Mouse (Mus musculus) cerebellum, adult 2 months (tissue): ENCODE data around the gene Hhipl1. TPM values are rescaled to one million over a fixed set of nuclear protein-coding genes. Genes with fewer than 3 reads are reported as not detected.

Source experiments
- DNase-seq, 2 experiments: peaks; one replicate each; pipeline ENCODE4 v3.0.0; 2021
- H3K27ac ChIP-seq: fragments of 200-500 bp; 2 replicates; pipeline ENCODE4 v1.5.1; 2012; ENCODE audit warnings: low read length, control low read depth, inconsistent platforms; ENCODE audit not compliant: insufficient read depth
- H3K27me3 ChIP-seq: fragments of 200-500 bp; 2 replicates; pipeline ENCODE4 v1.6.1; 2012; ENCODE audit warnings: inconsistent platforms, mild to moderate bottlenecking, low read length, moderate library complexity; ENCODE audit not compliant: control insufficient read depth, insufficient read depth
- H3K4me1 ChIP-seq: fragments of 200-500 bp; 2 replicates; pipeline ENCODE4 v1.6.1; 2011; ENCODE audit warnings: low read length; ENCODE audit not compliant: control insufficient read depth, insufficient read depth
- H3K4me3 ChIP-seq: fragments of 200-500 bp; replicated peaks from 2 replicates; pipeline ENCODE3; 2011; ENCODE audit warnings: mild to moderate bottlenecking, low read depth, low read length, control low read depth; ENCODE audit not compliant: insufficient read depth
- CTCF ChIP-seq: fragments of 200-500 bp; IDR thresholded peaks from 2 replicates; pipeline ENCODE4 v1.5.1; 2011; ENCODE audit warnings: low read depth, mild to moderate bottlenecking, control low read depth, low read length, moderate library complexity, borderline replicate concordance; ENCODE audit not compliant: insufficient read depth
- POLR2A ChIP-seq: fragments of 200-500 bp; IDR thresholded peaks from 2 replicates; pipeline ENCODE4 v1.6.1; 2011; ENCODE audit warnings: low read length, control low read depth, borderline replicate concordance; ENCODE audit not compliant: insufficient read depth
- WGBS: fragments of 180-500 bp; shearing (Covaris S2); methylation state at CpG from one replicate; pipeline ENCODE4 v1.1.7; 2018; 5-methylcytosine and 5-hydroxymethylcytosine counted together
- polyA plus RNA-seq: library from polyadenylated mRNA; depleted of rRNA; stranded (reverse); fragments of >200 nt; gene quantifications from 2 replicates; pipeline ENCODE4 v1.2.3, GENCODE M21; 2012

The Hhipl1 gene
- polyA plus RNA-seq, 1 experiment: 4.8 TPM

DNA sequence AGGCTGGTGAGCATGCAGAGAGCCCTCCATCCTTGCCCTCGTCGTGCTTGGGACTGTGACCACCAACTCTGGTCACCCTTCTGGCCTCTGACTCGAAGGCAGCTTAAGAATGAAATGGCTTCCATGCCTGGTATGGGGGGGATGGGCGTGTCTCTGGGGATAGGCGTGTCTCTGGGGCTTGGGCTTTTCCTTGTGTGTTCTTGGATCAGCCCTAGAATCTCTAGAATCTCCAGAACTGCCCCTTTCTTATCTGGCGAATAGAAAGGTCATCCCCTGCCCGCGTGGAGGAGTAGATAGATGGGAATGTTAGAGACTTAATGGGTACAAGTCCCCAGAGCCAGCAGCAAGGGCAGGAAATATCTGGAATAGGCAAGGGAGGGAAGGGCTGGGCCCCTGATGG, 14.0 kb downstream of the Hhipl1 start:
- Histone ChIP-seq H3K4me1 (0 out of 2 replicates have a peak, but pooled peaks cover 3% of the 10 kb centered on the region), H3K27ac (no peak overlapping the region), H3K4me3 (no peak overlapping the region), H3K27me3 (no peaks in the 10 kb centered on the region)
- TF ChIP-seq POLR2A: no peak
- no peak for TF ChIP-seq CTCF
- WGBS: 62% methylated on average over 8 of the region's 8 CpGs
- no peak for DNase-seq

- no peak overlapping the region for H3K27ac ChIP-seq
- WGBS: 27% methylated on average over 5 of the region's 5 CpGs
Measured at GRCm38 (mm10) chr12:108326401-108326800, 20.3 kb downstream of the Hhipl1 start.

DNA sequence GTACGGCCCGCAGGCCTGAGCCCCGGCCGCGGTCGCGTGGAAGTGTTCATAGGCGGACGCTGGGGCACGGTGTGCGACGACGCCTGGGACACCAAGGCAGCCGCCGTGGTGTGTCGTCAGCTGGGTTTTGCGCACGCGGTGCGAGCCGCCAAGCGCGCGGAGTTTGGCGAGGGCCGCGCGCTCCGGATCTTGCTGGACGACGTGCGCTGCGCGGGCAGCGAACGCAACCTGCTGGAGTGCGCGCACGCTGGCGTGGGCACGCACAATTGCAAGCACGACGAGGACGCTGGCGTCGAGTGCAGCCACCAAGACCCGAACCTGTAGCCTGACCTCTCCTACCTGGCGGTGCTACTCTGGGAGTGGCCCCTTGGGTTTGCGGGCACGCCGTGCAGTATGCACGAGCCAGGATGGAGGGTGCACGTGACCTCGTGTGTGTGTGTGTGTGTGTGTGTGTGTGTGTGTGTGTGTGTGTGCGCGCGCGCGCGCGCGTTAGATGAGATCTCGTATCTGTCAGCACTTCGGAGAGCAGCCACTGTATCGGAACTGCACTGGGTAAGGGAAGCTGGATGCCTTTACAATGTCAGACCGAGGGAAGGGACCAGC, 21.9 kb downstream of the Hhipl1 start:
- 0 out of 2 replicates have a peak, but pooled peaks have one; percentile 23 for TF ChIP-seq POLR2A
- no peak for TF ChIP-seq CTCF
- Histone ChIP-seq H3K4me1 (no peaks in the 10 kb centered on the region), H3K27ac (no peak overlapping the region), H3K4me3 (peak overlapping the region; percentile 43), H3K27me3 (no peaks in the 10 kb centered on the region)
- peak; percentile 45 to 47 for DNase-seq
- WGBS: 4% methylated on average over 66 of the region's 66 CpGs

More at GRCm38 (mm10) chr12:108326401-108326800, 20.3 kb downstream of the Hhipl1 start:
- H3K4me3 ChIP-seq: no peak overlapping the region
- no peaks in the 10 kb centered on the region for H3K4me1 ChIP-seq
- no peak for DNase-seq
- H3K27me3 ChIP-seq: no peaks in the 10 kb centered on the region
- no peak for TF ChIP-seq CTCF
- TF ChIP-seq POLR2A: no peak

DNA sequence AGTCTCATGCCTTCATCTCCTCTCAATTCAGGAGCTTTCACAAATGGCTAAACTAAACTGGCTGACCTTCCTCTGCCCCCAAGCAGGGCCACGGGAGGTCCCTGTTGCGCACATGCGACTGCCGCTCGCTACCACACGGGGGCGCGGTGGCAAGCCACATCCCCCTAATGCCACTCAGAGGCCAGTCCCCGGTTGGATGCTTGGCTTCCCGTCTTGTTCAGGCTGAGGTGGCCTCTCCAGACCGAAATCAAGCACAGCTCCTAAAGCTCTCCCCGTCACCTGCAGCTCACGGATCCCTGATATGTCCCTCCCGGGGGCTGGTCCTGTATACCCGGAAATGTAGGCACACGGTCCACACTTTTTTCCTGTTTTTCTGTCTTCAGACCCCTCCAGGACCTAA, 27.0 kb downstream of the Hhipl1 start:
- TF ChIP-seq POLR2A (no peak), CTCF (peak; percentile 96)
- Histone ChIP-seq H3K4me3 (peak overlapping the region; percentile 45), H3K27ac (no peak overlapping the region), H3K27me3 (no peaks in the 10 kb centered on the region), H3K4me1 (no peaks in the 10 kb centered on the region)
- peak; percentile 83 to 88 for DNase-seq
- WGBS: under 1% methylated on average over 16 of the region's 16 CpGs

DNA sequence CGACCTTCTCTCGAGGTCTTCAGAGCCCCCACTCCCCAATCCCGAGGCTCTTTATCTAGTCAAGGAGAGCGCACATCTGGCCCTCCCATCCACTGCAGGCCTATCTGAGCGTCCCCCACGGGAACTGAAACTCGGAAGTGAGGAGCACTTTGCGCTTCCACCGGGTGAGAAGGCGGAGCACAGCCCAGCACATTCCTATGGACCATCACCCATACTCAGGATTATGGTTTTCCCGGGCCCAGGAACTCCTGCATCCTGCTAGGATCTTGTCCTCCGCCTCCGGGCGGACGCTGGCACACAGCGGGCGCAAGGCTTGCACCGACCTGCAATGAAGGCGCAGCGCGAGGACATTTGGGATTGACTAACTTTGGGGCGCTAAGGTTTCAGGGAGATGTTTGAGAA, 27.4 kb downstream of the Hhipl1 start:
- WGBS: 1% methylated on average over 22 of the region's 22 CpGs
- Histone ChIP-seq H3K27ac (no peak overlapping the region), H3K4me3 (peak overlapping the region; percentile 45), H3K4me1 (no peaks in the 10 kb centered on the region), H3K27me3 (no peaks in the 10 kb centered on the region)
- TF ChIP-seq CTCF (no peak), POLR2A (no peak)
- no peak for DNase-seq

GRCm38 (mm10) chr12:108333895-108334445, 27.9 kb downstream of the Hhipl1 start, which contains the start of gene Cyp46a1:
TSS of gene Cyp46a1 (plus strand) at chr12:108334381.
- under 1% methylated on average over 41 of the region's 56 CpGs for WGBS
- H3K27ac ChIP-seq: no peak within 1 kb of the TSS
- H3K4me1 ChIP-seq: no peaks in the 10 kb centered on the region
- DNase-seq: peak; percentile 99
- no peak for TF ChIP-seq CTCF
- TF ChIP-seq POLR2A: no peak
- H3K4me3 ChIP-seq: peak within 1 kb of the TSS; percentile 61
- no peaks in the 10 kb centered on the region for H3K27me3 ChIP-seq

DNA sequence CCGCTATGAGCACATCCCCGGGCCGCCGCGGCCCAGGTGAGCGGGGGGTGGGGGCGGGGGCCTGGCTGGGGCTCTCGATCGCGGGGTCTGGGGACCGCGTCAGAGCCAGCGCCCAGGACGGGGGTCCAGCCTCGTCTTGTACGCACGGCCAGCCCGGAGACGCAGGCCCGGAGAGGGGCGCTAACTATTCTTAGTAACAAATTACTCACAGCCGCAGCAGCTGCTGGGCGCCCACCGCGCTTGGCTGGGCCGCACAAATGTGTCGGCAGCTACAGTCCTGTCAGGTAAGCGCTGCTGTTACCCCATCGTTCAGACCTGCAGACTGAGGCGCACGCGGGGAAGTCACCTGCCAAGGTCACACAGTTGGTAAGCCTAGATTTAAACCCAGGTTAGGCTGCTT, 28.5 kb downstream of the Hhipl1 start:
- H3K27ac ChIP-seq: no peak overlapping the region
- 4% methylated on average over 31 of the region's 32 CpGs for WGBS

DNA sequence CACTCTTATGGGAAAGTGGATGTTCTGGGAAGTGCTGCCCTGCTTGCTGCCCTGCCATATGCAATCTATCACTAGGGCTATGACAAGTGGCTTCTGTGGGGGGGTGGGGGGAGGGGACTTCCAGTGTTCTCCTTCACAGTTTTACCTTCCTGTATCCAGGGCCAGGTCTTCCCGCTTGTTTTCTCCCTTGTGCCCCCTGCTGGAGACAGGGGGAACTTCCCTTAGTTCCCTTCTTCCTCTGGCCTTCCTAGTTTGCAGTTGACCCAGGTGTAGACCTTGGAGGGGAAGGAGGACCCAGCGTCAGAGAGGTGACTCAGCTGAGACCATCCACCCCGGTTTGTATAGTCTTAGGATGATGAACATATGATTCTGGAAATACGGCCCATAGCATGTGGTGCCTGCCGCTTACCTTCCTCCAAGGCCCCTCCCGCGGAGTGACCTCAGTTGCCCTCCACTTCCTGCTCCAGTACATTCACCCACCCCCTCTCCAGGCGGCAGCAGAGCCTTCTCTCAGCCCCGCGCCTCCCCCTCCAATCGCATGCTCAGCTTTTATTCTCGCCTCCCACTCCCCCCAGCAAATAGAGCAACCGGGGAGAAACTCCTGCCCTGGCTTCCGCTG, 32.6 kb downstream of the Hhipl1 start:
- DNase-seq: peak in 1 of 2 experiments; percentile 57
- H3K4me1 ChIP-seq: 0 out of 2 replicates have a peak, but pooled peaks cover 1% of the 10 kb centered on the region
- 50% methylated on average over 14 of the region's 14 CpGs for WGBS
- no peaks in the 10 kb centered on the region for H3K27me3 ChIP-seq
- no peak overlapping the region for H3K27ac ChIP-seq
- H3K4me3 ChIP-seq: no peak overlapping the region
- peak; percentile 85 for TF ChIP-seq CTCF
- TF ChIP-seq POLR2A: no peak

More for the DNA sequence above, 28.5 kb downstream of the Hhipl1 start:
- peak overlapping the region; percentile 61 for H3K4me3 ChIP-seq
- DNase-seq: peak in 1 of 2 experiments; percentile 39
- TF ChIP-seq CTCF (no peak), POLR2A (no peak)
- H3K4me1 ChIP-seq: no peaks in the 10 kb centered on the region
- no peaks in the 10 kb centered on the region for H3K27me3 ChIP-seq
